Mouse (Mus musculus): ENCODE results near the gene Sesn2. TPM values are rescaled to one million over a fixed set of nuclear protein-coding genes. Genes with fewer than 3 reads are reported as not detected.

The Sesn2 gene
- total and polyA plus RNA-seq, 3 experiments: 9.6 to 27.5 TPM; not detected in 1

DNA sequence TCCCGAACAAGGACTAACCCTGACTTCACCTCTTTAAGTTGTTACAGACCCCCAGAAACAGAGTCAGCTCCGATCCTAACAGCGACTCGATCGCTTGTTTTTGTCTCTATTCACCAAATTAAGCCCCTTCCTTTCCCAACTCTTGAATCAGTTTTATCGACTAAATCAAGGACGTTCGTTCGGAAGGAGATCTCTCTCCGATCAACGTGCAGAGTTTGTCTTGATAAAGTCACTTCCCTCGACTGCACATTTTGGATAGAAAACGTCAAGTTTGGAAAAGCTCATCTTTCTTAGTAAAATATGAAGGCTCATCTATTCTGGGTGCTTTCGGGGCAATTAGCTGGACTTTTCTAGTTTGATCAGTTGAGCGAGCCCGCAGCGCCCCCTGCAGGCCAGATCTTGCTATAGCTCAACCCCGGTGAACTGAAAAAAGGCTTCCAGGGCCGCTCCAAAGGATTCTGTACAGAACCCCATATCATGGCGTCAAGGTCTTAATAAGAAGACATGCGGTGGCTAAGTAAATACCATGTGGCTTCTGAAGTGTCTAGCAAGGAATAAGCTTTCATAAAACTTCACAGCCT lies 4.3 kb upstream of the Sesn2 start:
- H3K9ac ChIP-seq (ENCODE audit: control insufficient read depth, low read depth, low read length, poor library complexity, severe bottlenecking): peak overlapping the region; percentile 95
- H3K36me3 ChIP-seq (ENCODE audit: control insufficient read depth in 1 of 2, insufficient read depth in 2 of 2, low read length in 2 of 2): peaks cover 0 to 28% of the 10 kb centered on the region in 2 experiments; a peak in 2 of 4 replicates
- no peaks in the 10 kb centered on the region for H3K9me3 ChIP-seq (replicated peaks; ENCODE audit: insufficient read depth, low read length)
- H3K27ac ChIP-seq (ENCODE audit: control insufficient read depth, low read depth, low read length): peak overlapping the region; percentile 92
- H3K79me2 ChIP-seq (ENCODE audit: control insufficient read depth, insufficient read depth, low read length, poor library complexity): peaks cover 13% of the 10 kb centered on the region
- no peaks in the 10 kb centered on the region for H3K27me3 ChIP-seq (ENCODE audit: control insufficient read depth in 1 of 2, insufficient read depth in 2 of 2, low read length in 2 of 2)
- peak; percentile 92 for DNase-seq (ENCODE audit: low read depth, low spot score)
- peak overlapping the region; percentile 55 to 68 for H3K4me3 ChIP-seq (ENCODE audit: control insufficient read depth in 1 of 2, insufficient read depth in 1 of 2, low read depth in 2 of 2, low read length in 2 of 2)
- no peak for TF ChIP-seq MYB (IDR thresholded peaks at IDR 0.05; ENCODE audit: low read depth, low read length)
- no peak; the same call in 1 of the 2 replicates for TF ChIP-seq MYC (IDR thresholded peaks at IDR 0.05; ENCODE audit: low read depth, low read length)
- no peak for TF ChIP-seq NRF1 (IDR thresholded peaks at IDR 0.05; ENCODE audit: insufficient read depth, low read depth, low read length, poor library complexity, severe bottlenecking)
- TF ChIP-seq UBTF (IDR thresholded peaks at IDR 0.05; ENCODE audit: borderline replicate concordance, insufficient read depth, low read depth, low read length): no peak
- TF ChIP-seq GABPA (IDR thresholded peaks at IDR 0.05; ENCODE audit: low read depth, low read length): no peak
- no peak for TF ChIP-seq ZMIZ1 (IDR thresholded peaks at IDR 0.05; ENCODE audit: low read depth, low read length)
- TF ChIP-seq POLR2A (IDR thresholded peaks at IDR 0.05; ENCODE audit: control insufficient read depth in 1 of 2, insufficient read depth in 1 of 2, low read depth in 1 of 2, low read length in 2 of 2, poor library complexity in 1 of 2): 0 out of 4 replicates have a peak, but pooled peaks of 1 of the 2 experiments have one; percentile 1
- TF ChIP-seq TCF12 (IDR thresholded peaks at IDR 0.05; ENCODE audit: low read depth, low read length): peak; percentile 30; the same call in 1 of the 2 replicates
- TF ChIP-seq BHLHE40 (IDR thresholded peaks at IDR 0.05; ENCODE audit: borderline replicate concordance, low read depth, low read length): no peak
- TF ChIP-seq ZC3H11A (IDR thresholded peaks at IDR 0.05; ENCODE audit: low read depth, low read length): peak; percentile 77
- no peak for TF ChIP-seq POLR2AphosphoS5 (IDR thresholded peaks at IDR 0.05; ENCODE audit: borderline replicate concordance, low read depth, low read length)
- TF ChIP-seq TAL1 (IDR thresholded peaks at IDR 0.05; ENCODE audit: low read length): no peak
- peak; percentile 98 for TF ChIP-seq RAD21 (IDR thresholded peaks at IDR 0.05; ENCODE audit: low read depth, low read length)
- no peak for TF ChIP-seq E2F4 (IDR thresholded peaks at IDR 0.05; ENCODE audit: borderline replicate concordance, low read depth, low read length)
- peak; percentile 57 for TF ChIP-seq HCFC1 (IDR thresholded peaks at IDR 0.05; ENCODE audit: low read depth, low read length)
- TF ChIP-seq SIN3A (IDR thresholded peaks at IDR 0.05; ENCODE audit: low read length): peak; percentile 86
- no peak for TF ChIP-seq JUND (IDR thresholded peaks at IDR 0.05; ENCODE audit: low read depth, low read length)
- no peak for TF ChIP-seq GATA1 (IDR thresholded peaks at IDR 0.05; ENCODE audit: low read depth, low read length)
- TF ChIP-seq ZNF384 (IDR thresholded peaks at IDR 0.05; ENCODE audit: low read depth, low read length): peak; percentile 58
- TF ChIP-seq MEF2A (IDR thresholded peaks at IDR 0.05; ENCODE audit: extremely low read depth, insufficient replicate concordance, low read depth, low read length, poor library complexity, severe bottlenecking): no peak
- no peak for TF ChIP-seq CHD2 (IDR thresholded peaks at IDR 0.05; ENCODE audit: low read length)
- TF ChIP-seq KAT2A (conservative IDR thresholded peaks at IDR 0.05; ENCODE audit: low read depth, low read length): 0 out of 2 replicates have a peak, but pooled peaks have one; percentile 29
- TF ChIP-seq TBP (IDR thresholded peaks at IDR 0.05; ENCODE audit: low read depth, low read length): no peak; the same call in 1 of the 2 replicates
- TF ChIP-seq SMC3 (IDR thresholded peaks at IDR 0.05; ENCODE audit: low read depth, low read length): peak; percentile 78
- TF ChIP-seq RCOR1 (IDR thresholded peaks at IDR 0.05; ENCODE audit: low read depth, low read length): 0 out of 2 replicates have a peak, but pooled peaks have one; percentile 50
- no peak for TF ChIP-seq POLR2AphosphoS2 (IDR thresholded peaks at IDR 0.05; ENCODE audit: low read length)
- no peak for TF ChIP-seq MAFK (IDR thresholded peaks at IDR 0.05; ENCODE audit: borderline replicate concordance, low read depth, low read length)
- peak; percentile 17; the same call in 1 of the 2 replicates for TF ChIP-seq MXI1 (IDR thresholded peaks at IDR 0.05; ENCODE audit: low read depth, low read length)
- no peak for TF ChIP-seq ZKSCAN1 (IDR thresholded peaks at IDR 0.05; ENCODE audit: low read depth, low read length)
- no peak; the same call in 1 of the 2 replicates for TF ChIP-seq NELFE (IDR thresholded peaks at IDR 0.05; ENCODE audit: low read depth, low read length)
- no peak for TF ChIP-seq EP300 (IDR thresholded peaks at IDR 0.05; ENCODE audit: low read depth in 1 of 2, low read length in 2 of 2)
- TF ChIP-seq USF2 (IDR thresholded peaks at IDR 0.05; ENCODE audit: borderline replicate concordance in 1 of 2, insufficient read depth in 1 of 2, low read depth in 1 of 2, low read length in 2 of 2): no peak
- peak; percentile 22 for TF ChIP-seq MAX (IDR thresholded peaks at IDR 0.05; ENCODE audit: low read length)
- no peak; the same call in 1 of the 2 replicates for TF ChIP-seq MAZ (IDR thresholded peaks at IDR 0.05; ENCODE audit: low read depth, low read length)
- peak; percentile 97 for TF ChIP-seq CHD1 (IDR thresholded peaks at IDR 0.05; ENCODE audit: low read depth, low read length)
- TF ChIP-seq CTCF (IDR thresholded peaks at IDR 0.05 in 2 of 3, conservative IDR thresholded peaks at IDR 0.05 in 1 of 3; ENCODE audit: control insufficient read depth in 1 of 3, insufficient read depth in 1 of 3, low read depth in 2 of 3, low read length in 3 of 3, poor library complexity in 1 of 3, severe bottlenecking in 1 of 3): peak; percentile 70 to 97 (median 95)
- peaks cover 15 to 19% of the 10 kb centered on the region in 2 experiments for H3K4me1 ChIP-seq (ENCODE audit: control insufficient read depth in 1 of 2, insufficient read depth in 2 of 2, low read length in 2 of 2)
